Mouse (Mus musculus): ENCODE data around the gene Sar1a. TPM values are rescaled to one million over a fixed set of nuclear protein-coding genes. Genes with fewer than 3 reads are reported as not detected.
A peak's percentile ranks its signal among the peaks of the same experiment; 100 is the strongest.

Sar1a gene
- polyA plus RNA-seq, 1 experiment from 2014 or later = 232 TPM

GRCm38 (mm10) chr10:61695703-61696559 is 15.8 kb downstream of the Sar1a start:
- Histone ChIP-seq H3K9me3 (replicated peaks) (no peaks in the 10 kb centered on the region), H3K36me3 (peaks cover 63% of the 10 kb centered on the region), H3K27ac (replicated peaks) (peak overlapping the region; percentile 86), H3K4me1 (peaks cover 27% of the 10 kb centered on the region), H3K27me3 (ENCODE audit: low read depth, poor library complexity, severe bottlenecking) (0 out of 2 replicates have a peak, but pooled peaks cover 9% of the 10 kb centered on the region), H3K4me3 (peak overlapping the region; percentile 97)
- no peak for DNase-seq (ENCODE audit: low spot score)
- WGBS = under 1% methylated on average over 111 of the region's 111 CpGs

GRCm38 (mm10) chr10:61696560-61696823 is 16.4 kb downstream of the Sar1a start:
- H3K27me3 ChIP-seq (ENCODE audit: low read depth, poor library complexity, severe bottlenecking) = 0 out of 2 replicates have a peak, but pooled peaks cover 9% of the 10 kb centered on the region
- no peaks in the 10 kb centered on the region for H3K9me3 ChIP-seq (replicated peaks)
- 12% methylated on average over 19 of the region's 19 CpGs for WGBS
- DNase-seq (ENCODE audit: low spot score) = no peak
- peak overlapping the region; percentile 97 for H3K4me3 ChIP-seq
- H3K36me3 ChIP-seq = peaks cover 63% of the 10 kb centered on the region
- peak overlapping the region; percentile 86 for H3K27ac ChIP-seq (replicated peaks)
- H3K4me1 ChIP-seq = peaks cover 27% of the 10 kb centered on the region

GRCm38 (mm10) chr10:61697028-61697427 is 16.9 kb downstream of the Sar1a start:
- peak overlapping the region; percentile 97 for H3K4me3 ChIP-seq
- H3K36me3 ChIP-seq = peaks cover 63% of the 10 kb centered on the region
- peaks cover 27% of the 10 kb centered on the region for H3K4me1 ChIP-seq
- 95% methylated on average over 2 of the region's 2 CpGs for WGBS
- H3K27ac ChIP-seq (replicated peaks) = no peak overlapping the region
- 0 out of 2 replicates have a peak, but pooled peaks cover 9% of the 10 kb centered on the region for H3K27me3 ChIP-seq (ENCODE audit: low read depth, poor library complexity, severe bottlenecking)
- no peaks in the 10 kb centered on the region for H3K9me3 ChIP-seq (replicated peaks)
- DNase-seq (ENCODE audit: low spot score) = no peak

GRCm38 (mm10) chr10:61704663-61705062 is 24.6 kb downstream of the Sar1a start:
- Histone ChIP-seq H3K27ac (replicated peaks) (no peak overlapping the region), H3K27me3 (ENCODE audit: low read depth, poor library complexity, severe bottlenecking) (no peaks in the 10 kb centered on the region), H3K4me3 (no peak overlapping the region), H3K4me1 (no peaks in the 10 kb centered on the region), H3K36me3 (peaks cover 45% of the 10 kb centered on the region), H3K9me3 (replicated peaks) (no peaks in the 10 kb centered on the region)
- no peak for DNase-seq (ENCODE audit: low spot score)
- WGBS = 82% methylated on average over 4 of the region's 4 CpGs

- Histone ChIP-seq H3K4me1 (no peaks in the 10 kb centered on the region), H3K4me3 (no peak overlapping the region), H3K36me3 (peaks cover 31% of the 10 kb centered on the region), H3K27me3 (ENCODE audit: low read depth, poor library complexity, severe bottlenecking) (no peaks in the 10 kb centered on the region), H3K9me3 (replicated peaks) (no peaks in the 10 kb centered on the region), H3K27ac (replicated peaks) (no peak overlapping the region)
- 79% methylated on average over 6 of the region's 6 CpGs for WGBS
- DNase-seq (ENCODE audit: low spot score) = no peak
Measured at GRCm38 (mm10) chr10:61706412-61707375, 26.6 kb downstream of the Sar1a start.

GRCm38 (mm10) chr10:61713601-61714000 is 33.5 kb downstream of the Sar1a start:
- peaks cover 44% of the 10 kb centered on the region for H3K27me3 ChIP-seq (ENCODE audit: low read depth, poor library complexity, severe bottlenecking)
- H3K27ac ChIP-seq (replicated peaks) = no peak overlapping the region
- H3K4me3 ChIP-seq = no peak overlapping the region
- DNase-seq (ENCODE audit: low spot score) = no peak
- no peaks in the 10 kb centered on the region for H3K9me3 ChIP-seq (replicated peaks)
- no peaks in the 10 kb centered on the region for H3K36me3 ChIP-seq
- peaks cover 14% of the 10 kb centered on the region for H3K4me1 ChIP-seq
- 77% methylated on average over 3 of the region's 3 CpGs for WGBS

GRCm38 (mm10) chr10:61714146-61714545 is 34.0 kb downstream of the Sar1a start:
- Histone ChIP-seq H3K4me1 (peaks cover 14% of the 10 kb centered on the region), H3K4me3 (no peak overlapping the region), H3K27me3 (ENCODE audit: low read depth, poor library complexity, severe bottlenecking) (peaks cover 44% of the 10 kb centered on the region), H3K27ac (replicated peaks) (no peak overlapping the region), H3K9me3 (replicated peaks) (no peaks in the 10 kb centered on the region), H3K36me3 (no peaks in the 10 kb centered on the region)
- DNase-seq (ENCODE audit: low spot score) = no peak
- WGBS = 95% methylated on average over 4 of the region's 4 CpGs

GRCm38 (mm10) chr10:61714771-61715461 is 34.8 kb downstream of the Sar1a start, which contains the start of gene Aifm2:
Aifm2 (plus strand) TSS chr10:61715263.
- H3K27ac ChIP-seq (replicated peaks) = peak within 1 kb of the TSS; percentile 30; the same call in 1 of the 2 replicates
- peaks cover 44% of the 10 kb centered on the region for H3K27me3 ChIP-seq (ENCODE audit: low read depth, poor library complexity, severe bottlenecking)
- WGBS = 14% methylated on average over 36 of the region's 36 CpGs
- peaks cover 14% of the 10 kb centered on the region for H3K4me1 ChIP-seq
- H3K36me3 ChIP-seq = no peaks in the 10 kb centered on the region
- no peaks in the 10 kb centered on the region for H3K9me3 ChIP-seq (replicated peaks)
- peak within 1 kb of the TSS; percentile 61 for H3K4me3 ChIP-seq
- peak; percentile 80 for DNase-seq (ENCODE audit: low spot score)

- no peaks in the 10 kb centered on the region for H3K9me3 ChIP-seq (replicated peaks)
- peaks cover 44% of the 10 kb centered on the region for H3K27me3 ChIP-seq (ENCODE audit: low read depth, poor library complexity, severe bottlenecking)
- peak overlapping the region; percentile 61 for H3K4me3 ChIP-seq
- DNase-seq (ENCODE audit: low spot score) = no peak
- H3K4me1 ChIP-seq = peaks cover 14% of the 10 kb centered on the region
- H3K27ac ChIP-seq (replicated peaks) = peak overlapping the region; percentile 30; the same call in 1 of the 2 replicates
- no peaks in the 10 kb centered on the region for H3K36me3 ChIP-seq
- 2% methylated on average over 10 of the region's 11 CpGs for WGBS
Measured at GRCm38 (mm10) chr10:61715462-61715837, 35.4 kb downstream of the Sar1a start.

- WGBS = 79% methylated on average over 7 of the region's 7 CpGs
- Histone ChIP-seq H3K36me3 (no peaks in the 10 kb centered on the region), H3K4me3 (0 out of 2 replicates have a peak overlapping the region, but pooled peaks have one; percentile 61), H3K9me3 (replicated peaks) (no peaks in the 10 kb centered on the region), H3K27ac (replicated peaks) (no peak overlapping the region), H3K27me3 (ENCODE audit: low read depth, poor library complexity, severe bottlenecking) (peaks cover 44% of the 10 kb centered on the region), H3K4me1 (peaks cover 14% of the 10 kb centered on the region)
- DNase-seq (ENCODE audit: low spot score) = no peak
Measured at GRCm38 (mm10) chr10:61715996-61716864, 36.1 kb downstream of the Sar1a start.

- no peak for DNase-seq (ENCODE audit: low spot score)
- Histone ChIP-seq H3K27me3 (ENCODE audit: low read depth, poor library complexity, severe bottlenecking) (peaks cover 41% of the 10 kb centered on the region), H3K4me3 (no peak overlapping the region), H3K9me3 (replicated peaks) (no peaks in the 10 kb centered on the region), H3K27ac (replicated peaks) (no peak overlapping the region), H3K4me1 (peaks cover 14% of the 10 kb centered on the region), H3K36me3 (no peaks in the 10 kb centered on the region)
- 90% methylated on average over 12 of the region's 12 CpGs for WGBS
Measured at GRCm38 (mm10) chr10:61717406-61718296, 37.6 kb downstream of the Sar1a start.
